Mouse (Mus musculus) erythroblast, adult 5-6 weeks (primary cell): ENCODE data around the gene Klhdc3. TPM values are rescaled to one million over a fixed set of nuclear protein-coding genes. Genes with fewer than 3 reads are reported as not detected.

Source experiments
- ATAC-seq: replicated peaks from 2 replicates; pipeline ENCODE4 v1.8.0; 2016; ENCODE audit warnings: moderate number of reproducible peaks, mild to moderate bottlenecking, moderate TSS enrichment, inconsistent platforms; ENCODE audit not compliant: poor library complexity, low FRiP score, severe bottlenecking
- total RNA-seq, 2 experiments: library from RNA; stranded (forward) in 1 of 2; stranded (reverse) in 1 of 2; fragments of 150-400 nt in 1 of 2; fragments of 200-764, 138-1000 nt in 1 of 2; gene quantifications; 2 replicates each; pipeline versions ENCODE4 v1.2.3 to v1.2.4; 2015 to 2017; ENCODE audit warnings: low replicate concordance in 2 of 2

Klhdc3 gene
- total RNA-seq (2015; ENCODE audit: low replicate concordance): 5.9 and 16.9 TPM in 2 replicates
- 4.1 and 5.2 TPM in 2 replicates for total RNA-seq (2017; ENCODE audit: low replicate concordance)

GRCm38 (mm10) chr17:46680760-46681373 is at the start of gene Klhdc3:
TSS of gene Klhdc3 (minus strand) at chr17:46680914.
- ATAC-seq: peak; percentile 95

DNA sequence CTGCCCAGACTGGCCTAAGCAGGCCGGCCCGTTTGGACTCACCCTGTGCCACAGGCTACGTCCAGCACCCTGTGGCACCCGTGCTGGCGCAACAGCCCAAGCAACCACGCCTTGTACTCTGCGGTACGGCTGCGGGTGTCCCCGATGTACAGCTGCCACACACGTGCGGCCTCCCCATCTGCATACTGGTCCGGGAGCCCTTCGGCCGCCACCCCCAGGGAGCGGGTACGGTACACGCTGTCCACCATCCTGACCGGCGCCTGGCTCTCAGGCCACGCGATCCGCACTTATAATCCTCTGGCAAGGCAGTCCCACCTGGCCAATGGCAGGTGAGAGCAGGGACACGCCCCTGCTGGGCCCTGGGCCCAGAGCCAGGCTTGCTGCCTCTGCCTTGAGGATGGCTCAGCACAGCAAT is 48.2 kb upstream of the Klhdc3 start, which contains the start of gene Gnmt:
Gnmt (minus strand) TSS at position 265 of the 415 bp plus-strand sequence.
- ATAC-seq: no peak

DNA sequence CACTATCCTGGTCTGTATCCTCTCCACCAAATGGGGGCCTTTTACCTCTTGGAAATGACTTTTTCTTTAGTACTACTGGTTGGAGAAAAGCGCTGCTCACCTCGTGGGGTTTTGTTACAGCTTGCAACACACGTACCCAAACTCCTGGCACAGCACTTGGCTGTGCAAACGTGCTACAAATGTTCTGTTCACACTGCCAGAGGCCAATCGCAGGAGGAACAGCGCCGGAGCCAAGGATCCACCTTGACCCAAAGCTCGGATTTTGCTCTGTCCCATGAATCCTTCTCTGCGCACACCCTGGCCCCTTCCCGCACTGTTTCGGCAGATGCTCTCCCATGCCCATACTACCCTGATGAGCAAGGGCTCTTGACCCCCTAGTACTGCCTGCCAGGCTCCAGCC is 47.8 kb upstream of the Klhdc3 start:
- ATAC-seq: no peak

GRCm38 (mm10) chr17:46728021-46728420 is 47.3 kb upstream of the Klhdc3 start:
- ATAC-seq: no peak

GRCm38 (mm10) chr17:46727271-46727670 is 46.6 kb upstream of the Klhdc3 start:
- no peak for ATAC-seq

DNA sequence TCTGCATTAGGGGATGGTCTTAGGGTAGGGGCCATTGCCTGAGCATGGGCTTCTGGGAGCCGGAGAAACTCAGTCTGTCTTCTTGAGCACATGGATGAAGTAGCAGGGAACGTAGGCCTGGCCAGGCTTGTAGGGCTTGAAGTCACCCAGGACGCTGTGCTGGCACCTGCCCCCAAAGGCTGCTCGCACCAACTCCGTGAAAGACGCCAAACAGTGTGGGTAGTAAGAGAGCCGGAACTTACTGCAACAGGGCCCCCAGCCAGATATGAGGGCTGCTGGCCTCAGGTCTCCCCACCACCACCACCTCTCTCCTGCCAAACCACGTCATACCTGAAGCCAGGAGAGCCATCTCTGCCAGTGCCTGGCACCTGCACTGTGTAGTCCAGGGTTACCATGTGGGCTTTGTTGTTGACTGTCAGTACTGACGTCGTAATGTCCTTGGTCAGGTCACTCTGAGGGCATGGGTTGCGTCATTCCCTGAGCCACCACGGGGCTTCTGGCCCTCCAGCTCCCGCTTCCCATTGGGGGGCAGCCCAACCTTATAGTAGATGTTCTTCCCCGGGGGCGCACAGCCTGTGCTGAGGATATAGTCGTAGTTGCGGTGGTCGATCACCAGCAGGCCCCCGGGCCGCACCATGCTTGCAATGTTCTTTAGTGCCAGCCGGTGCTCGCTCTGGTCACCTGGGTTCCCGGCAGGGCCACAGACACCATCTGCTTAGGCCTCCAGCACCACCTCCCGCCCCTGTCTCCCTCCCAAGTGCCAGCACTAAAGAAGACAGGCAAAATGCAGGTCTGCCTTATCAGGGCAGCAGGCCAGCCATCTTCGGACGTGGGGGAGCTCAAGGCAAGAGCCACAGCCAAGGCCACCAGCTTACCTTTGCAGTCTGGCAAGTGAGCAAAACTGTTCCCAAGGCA is 45.3 kb upstream of the Klhdc3 start:
- ATAC-seq: peak; percentile 10; the same call in 1 of the 2 replicates

- ATAC-seq: peak; percentile 45
Measured at GRCm38 (mm10) chr17:46725273-46725672, 44.6 kb upstream of the Klhdc3 start.

DNA sequence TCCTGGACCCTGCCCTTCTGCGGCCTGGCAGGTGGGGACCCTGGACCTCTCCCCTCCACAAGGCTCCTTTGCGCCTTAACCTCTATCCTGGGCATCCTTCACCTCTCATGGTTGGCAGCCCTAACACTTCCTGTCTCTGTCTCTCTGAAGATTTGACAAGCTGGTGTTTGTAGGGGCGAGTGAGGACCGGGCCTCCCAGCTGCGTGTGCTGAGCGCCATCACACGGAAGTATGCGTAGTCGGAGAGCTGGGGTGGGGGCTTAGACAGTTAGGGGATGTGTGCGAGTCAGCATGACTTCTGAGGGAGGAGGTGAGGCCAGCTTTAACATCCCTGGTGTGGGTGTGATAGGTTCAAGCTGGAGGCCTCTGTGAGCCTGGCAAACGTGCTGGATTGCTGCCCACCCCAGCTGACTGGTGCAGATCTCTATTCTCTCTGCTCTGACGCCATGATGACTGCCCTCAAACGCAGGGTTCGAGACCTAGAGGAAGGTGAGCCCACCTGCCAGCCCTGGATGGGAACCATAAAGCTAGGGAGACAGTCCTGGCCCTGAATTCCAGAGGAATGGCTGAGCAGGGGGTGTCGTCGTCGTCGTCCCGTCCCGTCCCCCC is 43.9 kb upstream of the Klhdc3 start:
- no peak for ATAC-seq

- ATAC-seq: no peak
Measured at GRCm38 (mm10) chr17:46721077-46721476, 40.4 kb upstream of the Klhdc3 start.

DNA sequence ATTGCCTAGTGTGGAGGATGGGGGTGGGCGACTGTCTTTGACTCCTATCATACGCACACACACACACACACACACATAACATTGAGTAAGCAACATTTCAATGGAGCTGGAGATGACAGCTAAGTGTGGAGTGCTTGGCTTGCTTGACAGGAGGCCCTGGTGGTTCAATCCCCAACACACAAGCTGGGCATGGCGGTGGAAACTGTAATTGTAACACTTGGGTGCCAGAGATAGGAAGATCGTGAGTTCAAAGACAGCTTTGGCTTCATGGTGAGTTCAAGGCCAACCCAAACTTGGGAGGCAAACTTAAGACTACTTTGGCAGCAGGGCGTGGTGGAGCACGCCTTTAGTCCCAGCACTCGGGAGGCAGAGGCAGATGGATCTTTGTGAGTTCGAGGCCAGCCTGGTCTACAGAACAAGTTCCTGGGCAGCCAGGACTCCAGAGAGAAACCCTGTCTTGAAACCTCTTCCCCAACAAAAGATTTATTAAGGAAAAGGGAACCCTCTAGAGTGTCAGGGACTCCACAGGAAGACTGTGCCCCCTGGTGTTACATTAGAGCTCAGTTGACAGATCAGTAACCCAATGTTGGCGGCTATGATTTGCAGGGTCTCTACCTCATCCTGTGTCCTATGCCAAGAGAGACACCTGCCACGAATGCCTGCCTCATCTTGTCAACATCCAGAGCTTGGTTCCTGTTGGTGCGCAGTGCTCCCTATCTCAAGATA is 34.2 kb upstream of the Klhdc3 start:
- no peak for ATAC-seq

GRCm38 (mm10) chr17:46713849-46714248 is 33.1 kb upstream of the Klhdc3 start:
- no peak for ATAC-seq

- ATAC-seq: 0 out of 2 replicates have a peak, but pooled peaks have one; percentile 12
Measured at GRCm38 (mm10) chr17:46712442-46712841, 31.7 kb upstream of the Klhdc3 start.

- peak; percentile 36 for ATAC-seq
Measured at GRCm38 (mm10) chr17:46711612-46712271, 31.0 kb upstream of the Klhdc3 start.

DNA sequence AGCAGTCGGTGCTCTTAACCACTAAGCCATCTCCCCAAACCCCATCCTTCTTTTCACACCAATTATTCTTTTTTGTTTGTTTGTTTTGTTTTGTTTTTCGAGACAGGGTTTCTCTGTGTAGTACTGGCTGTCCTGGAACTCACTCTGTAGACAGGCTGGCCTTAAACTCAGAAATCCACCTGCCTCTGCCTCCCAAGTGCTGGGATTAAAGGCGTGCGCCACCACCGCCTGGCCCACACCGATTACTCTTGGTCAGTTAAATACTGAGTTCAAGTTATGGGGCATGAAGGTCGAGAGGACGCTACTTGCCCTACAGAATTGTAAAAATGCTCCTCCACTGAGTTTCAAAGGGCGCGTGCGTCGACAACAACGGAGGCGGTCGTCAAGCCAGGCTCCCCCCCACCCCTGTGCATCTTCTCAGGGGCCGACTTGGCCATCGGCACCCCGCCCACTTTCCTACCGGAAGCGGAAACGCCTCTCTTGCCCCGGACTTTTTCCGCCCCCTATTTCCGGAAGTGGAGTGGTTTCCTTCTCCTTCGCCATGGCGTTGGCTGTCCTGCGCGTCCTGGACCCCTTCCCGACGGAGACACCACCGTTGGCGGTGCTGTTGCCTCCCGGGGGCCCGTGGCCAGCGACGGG is 30.4 kb upstream of the Klhdc3 start, which contains the start of gene Pex6:
Pex6 (plus strand) TSS at position 505 of the 639 bp plus-strand sequence.
- ATAC-seq: peak; percentile 92

- no peak for ATAC-seq
Measured at GRCm38 (mm10) chr17:46706375-46707089, 25.8 kb upstream of the Klhdc3 start.

GRCm38 (mm10) chr17:46704887-46705835 is 24.4 kb upstream of the Klhdc3 start, which contains the start of gene Ppp2r5d:
TSS of gene Ppp2r5d (minus strand) at chr17:46705111.
- peak; percentile 97 for ATAC-seq
